Mouse (Mus musculus) left cerebral cortex, postnatal 10 days (tissue): Measurements from ENCODE around the gene Adat2. TPM values are rescaled to one million over a fixed set of nuclear protein-coding genes. Genes with fewer than 3 reads are reported as not detected.
A peak's percentile ranks its signal among the peaks of the same experiment; 100 is the strongest.

Experiments
- DNase-seq, 2 experiments: peaks; one replicate each; pipeline ENCODE4 v3.0.0; 2021 to 2022; ENCODE audit warnings: low spot score in 2 of 2, mixed read lengths in 1 of 2; ENCODE audit errors: extremely low spot score in 1 of 2
- intact Hi-C: fragments of 180-260 bp; cut with DNase I; formaldehyde crosslinking; loops from one replicate; pipeline ENCODE4 v1.15.1; 2025
- total RNA-seq, 2 experiments: library from RNA; stranded (reverse); gene quantifications; 2 replicates each; pipeline ENCODE4 v1.2.3; 2021

The Adat2 gene
- total RNA-seq: 1 to 10 TPM; 6.6 to 8.6 TPM

GRCm38 (mm10) chr10:13552646-13553497, at the start of gene Adat2, which contains the start of gene Pex3:
Gene Adat2 (plus strand): TSS chr10:13552894.
Gene Pex3 (minus strand): TSS chr10:13553142.
- intact Hi-C loops: no loop called here
- DNase-seq: peak; percentile 86 to 93

GRCm38 (mm10) chr10:13521857-13522256, 30.8 kb upstream of the Adat2 start:
- DNase-seq: no peak
- intact Hi-C loops: loop anchor here (10.0 kb wide), 1 partner anchor 337 kb away; no protein-coding TSS in a partner anchor

- intact Hi-C loops: loop anchor here (10.0 kb wide), 1 partner anchor 343 kb away; no protein-coding TSS in a partner anchor
These were observed 24.5 kb upstream of the Adat2 start for GRCm38 (mm10) chr10:13528155-13528554.

GRCm38 (mm10) chr10:13534751-13535150, 17.9 kb upstream of the Adat2 start:
- DNase-seq: no peak
- intact Hi-C loops: no loop called here

More at GRCm38 (mm10) chr10:13528155-13528554, 24.5 kb upstream of the Adat2 start:
- no peak for DNase-seq

- no peak for DNase-seq
- intact Hi-C loops: no loop called here
These were observed 16.0 kb upstream of the Adat2 start for GRCm38 (mm10) chr10:13536706-13537105.

- intact Hi-C loops: no loop called here
- DNase-seq: no peak
These were observed 12.8 kb upstream of the Adat2 start for GRCm38 (mm10) chr10:13539769-13540333.

GRCm38 (mm10) chr10:13541721-13542120, 11.0 kb upstream of the Adat2 start:
- no peak for DNase-seq
- intact Hi-C loops: no loop called here

GRCm38 (mm10) chr10:13553498-13553985, 848 bp downstream of the Adat2 start:
- intact Hi-C loops: no loop called here
- no peak for DNase-seq

GRCm38 (mm10) chr10:13554316-13554715, 1.6 kb downstream of the Adat2 start:
- intact Hi-C loops: no loop called here
- DNase-seq: no peak

- intact Hi-C loops: loop anchor here (5.0 to 10.0 kb wide), 3 partner anchors 307 to 762 kb away; partner anchors contain the start of gene Aig1
These were observed 7.5 kb downstream of the Adat2 start for GRCm38 (mm10) chr10:13560014-13560674.

GRCm38 (mm10) chr10:13564364-13565079, 11.8 kb downstream of the Adat2 start:
- intact Hi-C loops: loop anchor here (2.0 to 10.0 kb wide), 5 partner anchors 303 to 826 kb away; partner anchors contain the start of genes Aig1 and Hivep2

More at GRCm38 (mm10) chr10:13560014-13560674, 7.5 kb downstream of the Adat2 start:
- DNase-seq: no peak

GRCm38 (mm10) chr10:13565080-13565448, 12.4 kb downstream of the Adat2 start:
- no peak for DNase-seq
- intact Hi-C loops: loop anchor here (2.0 to 10.0 kb wide), 3 partner anchors 402 to 826 kb away; partner anchors contain the start of gene Hivep2

More at GRCm38 (mm10) chr10:13564364-13565079, 11.8 kb downstream of the Adat2 start:
- peak; percentile 56 to 75 for DNase-seq

GRCm38 (mm10) chr10:13566393-13566792, 13.7 kb downstream of the Adat2 start:
- intact Hi-C loops: loop anchor here (5.0 to 10.0 kb wide), 2 partner anchors 401 to 628 kb away; partner anchors contain the start of gene Hivep2
- DNase-seq: no peak

GRCm38 (mm10) chr10:13569818-13570217, 17.1 kb downstream of the Adat2 start:
- DNase-seq: no peak
- intact Hi-C loops: loop anchor here (5.0 to 10.0 kb wide), 2 partner anchors 397 to 625 kb away; partner anchors contain the start of gene Hivep2

GRCm38 (mm10) chr10:13570697-13571538, 18.2 kb downstream of the Adat2 start:
- DNase-seq: no peak
- intact Hi-C loops: no loop called here

- intact Hi-C loops: no loop called here
- no peak for DNase-seq
These were observed 19.3 kb downstream of the Adat2 start for GRCm38 (mm10) chr10:13572003-13572402.

- DNase-seq: no peak
- intact Hi-C loops: no loop called here
These were observed 19.7 kb downstream of the Adat2 start for GRCm38 (mm10) chr10:13572410-13572809.
